ENCODE assay signal across 7 mouse cellular contexts in the genomic region with DNA sequence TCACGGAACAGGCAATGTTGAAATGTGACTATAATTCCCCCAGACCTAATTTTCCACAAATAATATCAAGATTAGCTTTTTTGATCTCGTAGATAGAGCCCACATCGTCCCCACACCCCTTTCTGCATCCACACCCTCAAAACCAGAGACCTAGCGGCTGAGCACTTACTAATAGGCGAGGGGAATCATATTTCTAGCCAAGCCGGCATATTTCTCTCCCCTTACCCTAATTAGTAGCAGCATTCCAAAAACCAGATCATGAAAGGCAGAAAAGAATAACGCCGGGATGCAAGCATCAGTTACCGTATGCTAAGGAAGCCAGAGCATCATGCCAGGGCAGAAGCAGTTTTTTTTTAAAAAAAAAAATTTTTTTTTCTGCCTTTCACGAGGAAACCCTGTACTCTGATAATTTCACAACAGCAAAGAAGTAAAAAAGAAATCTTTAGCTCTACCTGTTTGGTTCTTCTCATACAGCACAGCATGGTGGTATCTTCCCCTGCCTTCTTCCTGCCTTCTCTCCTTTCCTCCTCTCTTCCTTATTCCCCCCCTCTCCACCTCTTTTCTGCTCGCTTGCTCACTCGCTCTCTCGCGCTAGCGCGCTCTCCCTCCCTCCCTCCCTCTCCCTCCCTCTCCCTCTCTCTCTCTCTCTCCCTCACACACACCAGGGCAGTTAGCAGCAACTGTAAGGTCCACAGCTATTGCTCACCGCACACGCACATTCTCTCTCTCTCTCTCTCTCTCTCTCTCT. TPM values are rescaled to one million over a fixed set of nuclear protein-coding genes. Genes with fewer than 3 reads are reported as not detected.
A peak's percentile ranks its signal among the peaks of the same experiment; 100 is the strongest.
DNase-seq lines count a peak whose midpoint lies in the region; ATAC-seq lines count a peak whose summit lies in the region.

TSS of gene Gap43 (minus strand) at position 631 of the 748 bp plus-strand sequence.

- peak within 1 kb of the TSS; percentile 84 for H3K27ac ChIP-seq in embryonic facial prominence, embryonic 12.5 days
- no peak within 1 kb of the TSS for H3K27ac ChIP-seq in intestine, embryonic 16.5 days (ENCODE audit: low read length)
- H3K27ac ChIP-seq in midbrain, embryonic 13.5 days = peak within 1 kb of the TSS; percentile 91

- no peak for DNase-seq in left cerebral cortex, adult 18-20 months (ENCODE audit: low spot score in 2 of 2)
- no peak for DNase-seq in left cerebral cortex, adult 9 months (ENCODE audit: low spot score in 2 of 2)
- no peak for DNase-seq in adrenal gland, postnatal 14 days
- no peak for DNase-seq in B cell, adult 2 months

- H3K4me1 ChIP-seq in embryonic facial prominence, embryonic 12.5 days = peaks cover 36% of the 10 kb centered on the region
- peaks cover 19% of the 10 kb centered on the region for H3K4me1 ChIP-seq in intestine, embryonic 16.5 days (ENCODE audit: control insufficient read depth, insufficient read depth, low read length)
- peaks cover 41% of the 10 kb centered on the region for H3K4me1 ChIP-seq in midbrain, embryonic 13.5 days (replicated peaks)

- H3K9ac ChIP-seq in embryonic facial prominence, embryonic 12.5 days = peak within 1 kb of the TSS; percentile 33; the same call in 1 of the 2 replicates
- H3K9ac ChIP-seq in intestine, embryonic 16.5 days (ENCODE audit: low read depth, low read length) = peak within 1 kb of the TSS; percentile 37; the same call in 1 of the 2 replicates
- peak within 1 kb of the TSS; percentile 85 for H3K9ac ChIP-seq in midbrain, embryonic 13.5 days (replicated peaks)

- H3K4me3 ChIP-seq in embryonic facial prominence, embryonic 12.5 days = peak within 1 kb of the TSS; percentile 40
- H3K4me3 ChIP-seq in intestine, embryonic 16.5 days (ENCODE audit: low read length) = peak within 1 kb of the TSS; percentile 35
- H3K4me3 ChIP-seq in midbrain, embryonic 13.5 days (replicated peaks) = peak within 1 kb of the TSS; percentile 68

- H3K27me3 ChIP-seq in embryonic facial prominence, embryonic 12.5 days = no peaks in the 10 kb centered on the region
- H3K27me3 ChIP-seq in intestine, embryonic 16.5 days (replicated peaks; ENCODE audit: control insufficient read depth, insufficient read depth, low read length) = no peaks in the 10 kb centered on the region
- no peaks in the 10 kb centered on the region for H3K27me3 ChIP-seq in midbrain, embryonic 13.5 days

- under 1% methylated on average over 18 of the region's 18 CpGs for WGBS in embryonic facial prominence, embryonic 12.5 days
- under 1% methylated on average over 18 of the region's 18 CpGs for WGBS in intestine, embryonic 16.5 days
- under 1% methylated on average over 18 of the region's 18 CpGs for WGBS in midbrain, embryonic 13.5 days

- peak within 1 kb of the TSS; percentile 61 for H3K4me2 ChIP-seq in embryonic facial prominence, embryonic 12.5 days (replicated peaks)
- H3K4me2 ChIP-seq in intestine, embryonic 16.5 days (ENCODE audit: low read depth, low read length) = peak within 1 kb of the TSS; percentile 64
- peak within 1 kb of the TSS; percentile 56 for H3K4me2 ChIP-seq in midbrain, embryonic 13.5 days (replicated peaks)

- ATAC-seq in embryonic facial prominence, embryonic 12.5 days (ENCODE audit: insufficient number of reproducible peaks, insufficient read depth, low FRiP score, low TSS enrichment) = peak; percentile 73
- ATAC-seq in intestine, embryonic 16.5 days = 0 out of 2 replicates have a peak, but pooled peaks have one; percentile 59
- ATAC-seq in midbrain, embryonic 13.5 days = peak; percentile 92

- H3K9me3 ChIP-seq in embryonic facial prominence, embryonic 12.5 days = no peaks in the 10 kb centered on the region
- H3K9me3 ChIP-seq in intestine, embryonic 16.5 days (ENCODE audit: control insufficient read depth, low read length) = no peaks in the 10 kb centered on the region
- no peaks in the 10 kb centered on the region for H3K9me3 ChIP-seq in midbrain, embryonic 13.5 days

- no peaks in the 10 kb centered on the region for H3K36me3 ChIP-seq in embryonic facial prominence, embryonic 12.5 days
- no peaks in the 10 kb centered on the region for H3K36me3 ChIP-seq in intestine, embryonic 16.5 days (ENCODE audit: control insufficient read depth, insufficient read depth, low read length)
- no peaks in the 10 kb centered on the region for H3K36me3 ChIP-seq in midbrain, embryonic 13.5 days

RNA-seq across cellular contexts. Expression of gene Gap43, which starts in this region (rescaled TPM):
- total RNA-seq in left cerebral cortex, adult 18-20 months (2021) = 100 to 1,000 TPM; 311 to 334 TPM
- polyA plus RNA-seq in embryonic facial prominence, embryonic 12.5 days (2016; fragmentation: Nextera tagmentation; extraction: Ambion mirVana) = 120 and 135 TPM in 2 replicates
- polyA plus RNA-seq in intestine, embryonic 16.5 days (2015; fragmentation: Nextera tagmentation; extraction: Ambion mirVana) = 49.2 and 55.5 TPM in 2 replicates
- polyA plus RNA-seq in midbrain, embryonic 13.5 days (2015; fragmentation: Nextera tagmentation; extraction: Ambion mirVana) = 875 and 991 TPM in 2 replicates
- 5.0 and 20.6 TPM in 2 replicates for total RNA-seq in adrenal gland, postnatal 14 days (2021)

Comparison
In these comparisons a context has a peak if more than half of its experiments do, and no peak if none do; other contexts are left out.
1. RNA of gene Gap43 (total RNA-seq): 311 to 334 TPM in left cerebral cortex, adult 18-20 months; 5.0 to 20.6 TPM in adrenal gland, postnatal 14 days; every median in the first group is over 10 times any median in the second.
2. H3K9ac ChIP-seq: peak in every context shown above with its lines; median percentile 85 in midbrain, embryonic 13.5 days; 37 in intestine, embryonic 16.5 days; 33 in embryonic facial prominence, embryonic 12.5 days.
3. Peak in every context shown above with its lines, with median percentiles within 50 percentile points of each other: ATAC-seq, H3K4me2 ChIP-seq and H3K4me3 ChIP-seq.